Mouse (Mus musculus): Measurements from ENCODE around the gene Cdc26. TPM values are rescaled to one million over a fixed set of nuclear protein-coding genes. Genes with fewer than 3 reads are reported as not detected.
A peak's percentile ranks its signal among the peaks of the same experiment; 100 is the strongest.

Gene Cdc26
- polyA plus RNA-seq, 1 experiment from 2014 or later, result 52.4 TPM

- no peaks in the 10 kb centered on the region for H3K36me3 ChIP-seq (ENCODE audit: control insufficient read depth, insufficient read depth)
- 34% methylated on average over 4 of the region's 4 CpGs for WGBS (ENCODE audit: insufficient replicate concordance)
- no peaks in the 10 kb centered on the region for H3K27me3 ChIP-seq (ENCODE audit: control insufficient read depth, insufficient read depth, low read depth, low read length)
- H3K9ac ChIP-seq (ENCODE audit: low read depth, low read length), result no peak overlapping the region
- peak overlapping the region; percentile 60 for H3K27ac ChIP-seq (ENCODE audit: low read length)
- H3K9me3 ChIP-seq (replicated peaks; ENCODE audit: control insufficient read depth, low read length), result no peaks in the 10 kb centered on the region
- H3K4me3 ChIP-seq (ENCODE audit: low read depth, low read length), result no peak overlapping the region
- H3K4me2 ChIP-seq (ENCODE audit: low read depth, low read length), result peak overlapping the region; percentile 25
- ATAC-seq (ENCODE audit: low read depth), result peak; percentile 62
- peaks cover 59% of the 10 kb centered on the region for H3K4me1 ChIP-seq (ENCODE audit: control insufficient read depth, low read depth, low read length)
Observed at GRCm38 (mm10) chr4:62374342-62374741, 34.1 kb downstream of the Cdc26 start.

DNA sequence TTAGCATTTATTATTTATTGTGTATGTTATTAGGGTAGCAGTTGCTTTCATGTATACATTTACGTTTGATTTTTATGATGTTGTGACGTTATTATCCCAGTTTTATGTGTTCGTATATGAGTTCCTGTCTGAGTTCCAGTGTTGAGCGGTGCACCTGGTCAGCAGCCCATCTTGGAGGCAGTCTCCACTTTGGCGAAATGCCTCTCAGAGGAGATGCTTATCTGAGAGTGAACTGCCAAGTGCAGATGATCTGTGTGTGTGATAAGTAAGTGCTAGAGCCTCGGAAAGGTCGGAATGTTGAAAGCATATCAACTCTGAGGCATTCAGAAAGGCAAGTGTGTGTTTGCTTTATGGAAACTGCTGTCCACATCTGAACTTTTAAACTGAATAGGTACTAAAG lies 34.8 kb downstream of the Cdc26 start:
- Histone ChIP-seq H3K27me3 (ENCODE audit: control insufficient read depth, insufficient read depth, low read depth, low read length) (no peaks in the 10 kb centered on the region), H3K36me3 (ENCODE audit: control insufficient read depth, insufficient read depth) (no peaks in the 10 kb centered on the region), H3K4me2 (ENCODE audit: low read depth, low read length) (no peak overlapping the region), H3K9ac (ENCODE audit: low read depth, low read length) (no peak overlapping the region), H3K27ac (ENCODE audit: low read length) (peak overlapping the region; percentile 49; the same call in 1 of the 2 replicates), H3K9me3 (replicated peaks; ENCODE audit: control insufficient read depth, low read length) (no peaks in the 10 kb centered on the region), H3K4me1 (ENCODE audit: control insufficient read depth, low read depth, low read length) (peaks cover 61% of the 10 kb centered on the region), H3K4me3 (ENCODE audit: low read depth, low read length) (no peak overlapping the region)
- 58% methylated on average over 7 of the region's 7 CpGs for WGBS (ENCODE audit: insufficient replicate concordance)
- ATAC-seq (ENCODE audit: low read depth), result no peak

GRCm38 (mm10) chr4:62372818-62373520 lies 35.5 kb downstream of the Cdc26 start:
- Histone ChIP-seq H3K27ac (ENCODE audit: low read length) (peak overlapping the region; percentile 40), H3K9ac (ENCODE audit: low read depth, low read length) (no peak overlapping the region)

GRCm38 (mm10) chr4:62372410-62372809 lies 36.0 kb downstream of the Cdc26 start:
- Histone ChIP-seq H3K9ac (ENCODE audit: low read depth, low read length) (no peak overlapping the region), H3K27me3 (ENCODE audit: control insufficient read depth, insufficient read depth, low read depth, low read length) (no peaks in the 10 kb centered on the region), H3K36me3 (ENCODE audit: control insufficient read depth, insufficient read depth) (no peaks in the 10 kb centered on the region), H3K4me3 (ENCODE audit: low read depth, low read length) (no peak overlapping the region), H3K4me2 (ENCODE audit: low read depth, low read length) (no peak overlapping the region), H3K9me3 (replicated peaks; ENCODE audit: control insufficient read depth, low read length) (no peaks in the 10 kb centered on the region), H3K27ac (ENCODE audit: low read length) (0 out of 2 replicates have a peak overlapping the region, but pooled peaks have one; percentile 40), H3K4me1 (ENCODE audit: control insufficient read depth, low read depth, low read length) (peaks cover 66% of the 10 kb centered on the region)
- WGBS (ENCODE audit: insufficient replicate concordance), result 60% methylated on average over 1 of the region's 1 CpGs
- no peak for ATAC-seq (ENCODE audit: low read depth)

More at GRCm38 (mm10) chr4:62372818-62373520, 35.5 kb downstream of the Cdc26 start:
- peaks cover 60% of the 10 kb centered on the region for H3K4me1 ChIP-seq (ENCODE audit: control insufficient read depth, low read depth, low read length)
- H3K27me3 ChIP-seq (ENCODE audit: control insufficient read depth, insufficient read depth, low read depth, low read length), result no peaks in the 10 kb centered on the region
- peak; percentile 31; the same call in 1 of the 2 replicates for ATAC-seq (ENCODE audit: low read depth)
- H3K4me3 ChIP-seq (ENCODE audit: low read depth, low read length), result no peak overlapping the region
- no peak overlapping the region for H3K4me2 ChIP-seq (ENCODE audit: low read depth, low read length)
- 38% methylated on average over 9 of the region's 9 CpGs for WGBS (ENCODE audit: insufficient replicate concordance)
- no peaks in the 10 kb centered on the region for H3K36me3 ChIP-seq (ENCODE audit: control insufficient read depth, insufficient read depth)
- no peaks in the 10 kb centered on the region for H3K9me3 ChIP-seq (replicated peaks; ENCODE audit: control insufficient read depth, low read length)

- no peaks in the 10 kb centered on the region for H3K36me3 ChIP-seq (ENCODE audit: control insufficient read depth, insufficient read depth)
- no peak overlapping the region for H3K4me3 ChIP-seq (ENCODE audit: low read depth, low read length)
- no peaks in the 10 kb centered on the region for H3K9me3 ChIP-seq (replicated peaks; ENCODE audit: control insufficient read depth, low read length)
- H3K27me3 ChIP-seq (ENCODE audit: control insufficient read depth, insufficient read depth, low read depth, low read length), result no peaks in the 10 kb centered on the region
- peak overlapping the region; percentile 30; the same call in 1 of the 2 replicates for H3K4me2 ChIP-seq (ENCODE audit: low read depth, low read length)
- peak; percentile 70 for ATAC-seq (ENCODE audit: low read depth)
- 8% methylated on average over 3 of the region's 3 CpGs for WGBS (ENCODE audit: insufficient replicate concordance)
- peak overlapping the region; percentile 73 for H3K27ac ChIP-seq (ENCODE audit: low read length)
- H3K9ac ChIP-seq (ENCODE audit: low read depth, low read length), result peak overlapping the region; percentile 3; the same call in 1 of the 2 replicates
- peaks cover 63% of the 10 kb centered on the region for H3K4me1 ChIP-seq (ENCODE audit: control insufficient read depth, low read depth, low read length)
Observed at GRCm38 (mm10) chr4:62369091-62369490, 39.4 kb downstream of the Cdc26 start.

DNA sequence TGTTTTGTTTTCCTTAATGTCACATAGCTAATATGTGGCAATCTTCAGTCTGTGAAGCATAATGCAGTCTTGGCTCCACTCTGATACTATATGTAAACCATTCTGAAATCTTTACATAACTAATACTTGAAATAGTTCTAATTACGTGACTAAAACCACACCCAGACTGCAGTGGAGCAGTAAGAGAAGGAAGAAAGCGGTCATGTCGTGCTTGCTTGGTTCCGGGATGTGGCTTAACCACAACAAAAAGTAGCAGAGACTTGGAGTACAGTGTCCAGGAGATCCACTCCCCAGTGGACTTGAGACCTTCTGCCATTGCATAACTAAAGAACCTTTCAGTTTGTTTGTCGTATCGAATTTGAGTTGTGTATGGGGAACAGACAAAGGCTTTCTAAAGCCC lies 40.9 kb downstream of the Cdc26 start:
- H3K9ac ChIP-seq (ENCODE audit: low read depth, low read length), result no peak overlapping the region
- no peaks in the 10 kb centered on the region for H3K9me3 ChIP-seq (replicated peaks; ENCODE audit: control insufficient read depth, low read length)
- no peak overlapping the region for H3K4me3 ChIP-seq (ENCODE audit: low read depth, low read length)
- 42% methylated on average over 6 of the region's 6 CpGs for WGBS (ENCODE audit: insufficient replicate concordance)
- ATAC-seq (ENCODE audit: low read depth), result peak; percentile 19; the same call in 1 of the 2 replicates
- no peaks in the 10 kb centered on the region for H3K27me3 ChIP-seq (ENCODE audit: control insufficient read depth, insufficient read depth, low read depth, low read length)
- H3K27ac ChIP-seq (ENCODE audit: low read length), result peak overlapping the region; percentile 16
- peaks cover 50% of the 10 kb centered on the region for H3K4me1 ChIP-seq (ENCODE audit: control insufficient read depth, low read depth, low read length)
- H3K4me2 ChIP-seq (ENCODE audit: low read depth, low read length), result peak overlapping the region; percentile 14; the same call in 1 of the 2 replicates
- no peaks in the 10 kb centered on the region for H3K36me3 ChIP-seq (ENCODE audit: control insufficient read depth, insufficient read depth)

DNA sequence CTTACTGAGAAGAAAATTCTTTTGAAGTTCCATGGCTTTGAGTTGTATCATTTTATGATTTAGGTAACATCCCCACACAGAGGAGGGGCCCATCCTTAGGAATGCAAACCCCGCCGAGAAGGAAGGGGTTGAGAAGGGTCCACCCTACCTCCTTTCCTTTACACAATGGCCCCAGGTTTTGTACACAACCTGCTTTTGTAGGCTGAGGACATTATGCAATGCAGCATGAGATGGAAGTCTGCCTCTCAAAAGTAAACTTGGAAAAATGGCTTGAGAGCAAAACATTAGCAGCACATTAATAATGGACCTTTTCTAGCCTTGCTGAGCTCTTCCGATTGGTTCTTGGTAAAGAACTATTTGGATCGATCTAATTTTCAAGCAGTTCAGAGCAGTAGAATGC lies 42.2 kb downstream of the Cdc26 start:
- Histone ChIP-seq H3K4me2 (ENCODE audit: low read depth, low read length) (no peak overlapping the region; the same call in 1 of the 2 replicates), H3K4me3 (ENCODE audit: low read depth, low read length) (no peak overlapping the region), H3K36me3 (ENCODE audit: control insufficient read depth, insufficient read depth) (no peaks in the 10 kb centered on the region), H3K27ac (ENCODE audit: low read length) (peak overlapping the region; percentile 54), H3K4me1 (ENCODE audit: control insufficient read depth, low read depth, low read length) (peaks cover 39% of the 10 kb centered on the region), H3K9me3 (replicated peaks; ENCODE audit: control insufficient read depth, low read length) (no peaks in the 10 kb centered on the region), H3K27me3 (ENCODE audit: control insufficient read depth, insufficient read depth, low read depth, low read length) (no peaks in the 10 kb centered on the region), H3K9ac (ENCODE audit: low read depth, low read length) (no peak overlapping the region)
- ATAC-seq (ENCODE audit: low read depth), result no peak
- 62% methylated on average over 4 of the region's 4 CpGs for WGBS (ENCODE audit: insufficient replicate concordance)

DNA sequence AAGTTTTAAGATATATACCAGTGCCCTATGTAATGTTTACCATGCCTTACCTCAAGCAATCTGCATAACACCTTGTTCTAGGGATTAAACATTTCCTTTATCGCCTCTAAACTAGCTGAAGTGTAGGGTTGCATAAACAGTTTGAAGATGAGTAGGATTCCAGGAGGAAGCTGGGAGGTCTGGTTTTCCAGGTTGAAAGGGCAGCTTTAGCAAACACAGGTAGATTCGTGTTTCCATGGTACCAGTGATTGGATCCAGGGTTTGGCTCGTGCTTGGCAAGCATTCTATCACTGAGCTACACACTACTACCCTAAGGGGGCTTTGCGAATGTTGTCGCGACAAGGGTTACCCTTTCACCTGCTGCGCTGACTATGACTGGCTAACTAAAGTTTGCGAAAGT lies 44.1 kb downstream of the Cdc26 start:
- H3K9ac ChIP-seq (ENCODE audit: low read depth, low read length), result no peak overlapping the region
- H3K4me1 ChIP-seq (ENCODE audit: control insufficient read depth, low read depth, low read length), result peaks cover 26% of the 10 kb centered on the region
- no peak overlapping the region; the same call in 1 of the 2 replicates for H3K27ac ChIP-seq (ENCODE audit: low read length)
- no peak for ATAC-seq (ENCODE audit: low read depth)
- H3K4me3 ChIP-seq (ENCODE audit: low read depth, low read length), result no peak overlapping the region
- no peaks in the 10 kb centered on the region for H3K9me3 ChIP-seq (replicated peaks; ENCODE audit: control insufficient read depth, low read length)
- WGBS (ENCODE audit: insufficient replicate concordance), result 77% methylated on average over 8 of the region's 8 CpGs
- H3K27me3 ChIP-seq (ENCODE audit: control insufficient read depth, insufficient read depth, low read depth, low read length), result no peaks in the 10 kb centered on the region
- 0 out of 2 replicates have a peak overlapping the region, but pooled peaks have one; percentile 7 for H3K4me2 ChIP-seq (ENCODE audit: low read depth, low read length)
- no peaks in the 10 kb centered on the region for H3K36me3 ChIP-seq (ENCODE audit: control insufficient read depth, insufficient read depth)

- H3K9ac ChIP-seq (ENCODE audit: low read depth, low read length), result no peak overlapping the region
- no peak overlapping the region for H3K27ac ChIP-seq (ENCODE audit: low read length)
- H3K4me2 ChIP-seq (ENCODE audit: low read depth, low read length), result peak overlapping the region; percentile 87
- no peak for ATAC-seq (ENCODE audit: low read depth)
- peak overlapping the region; percentile 18; the same call in 1 of the 2 replicates for H3K4me3 ChIP-seq (ENCODE audit: low read depth, low read length)
- peaks cover 27% of the 10 kb centered on the region for H3K4me1 ChIP-seq (ENCODE audit: control insufficient read depth, low read depth, low read length)
- no peaks in the 10 kb centered on the region for H3K9me3 ChIP-seq (replicated peaks; ENCODE audit: control insufficient read depth, low read length)
- 39% methylated on average over 2 of the region's 2 CpGs for WGBS (ENCODE audit: insufficient replicate concordance)
- H3K36me3 ChIP-seq (ENCODE audit: control insufficient read depth, insufficient read depth), result no peaks in the 10 kb centered on the region
- no peaks in the 10 kb centered on the region for H3K27me3 ChIP-seq (ENCODE audit: control insufficient read depth, insufficient read depth, low read depth, low read length)
Observed at GRCm38 (mm10) chr4:62362437-62362836, 46.0 kb downstream of the Cdc26 start.
